Mouse (Mus musculus): ENCODE measurements around the gene Nav2. TPM values are rescaled to one million over a fixed set of nuclear protein-coding genes. Genes with fewer than 3 reads are reported as not detected.

Nav2 gene
- polyA plus RNA-seq, 1 experiment = 30.3 TPM

- DNase-seq (ENCODE audit: low read depth) = no peak
Measured at GRCm38 (mm10) chr7:49398020-49398516, 489.6 kb downstream of the Nav2 start.

- no peak for DNase-seq (ENCODE audit: low read depth)
Measured at GRCm38 (mm10) chr7:49399314-49399713, 490.8 kb downstream of the Nav2 start.

- DNase-seq (ENCODE audit: low read depth) = no peak
Measured at GRCm38 (mm10) chr7:49400463-49400862, 491.9 kb downstream of the Nav2 start.

DNA sequence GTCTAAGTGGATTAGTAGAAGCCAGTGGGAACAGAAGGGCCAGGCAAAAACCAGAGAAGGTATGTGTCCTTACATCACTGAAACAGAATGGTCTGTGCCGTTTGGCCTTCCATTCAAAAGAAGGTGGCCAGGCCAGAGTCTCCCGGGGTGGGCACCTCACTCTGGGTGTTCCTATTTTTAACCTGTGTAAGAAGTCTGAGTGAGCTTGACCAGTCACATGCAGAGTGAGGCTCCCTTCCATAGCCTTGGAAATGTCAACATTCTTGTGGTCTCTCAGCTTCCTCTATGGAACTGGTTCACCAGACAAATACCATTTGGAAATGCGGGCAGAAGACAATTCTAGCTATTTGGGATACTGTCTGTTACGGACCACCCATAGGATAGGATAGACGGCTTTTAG lies 494.0 kb downstream of the Nav2 start:
- DNase-seq (ENCODE audit: low read depth) = no peak

GRCm38 (mm10) chr7:49407688-49408087 lies 499.2 kb downstream of the Nav2 start:
- DNase-seq (ENCODE audit: low read depth) = no peak

GRCm38 (mm10) chr7:49408625-49409024 lies 500.1 kb downstream of the Nav2 start:
- DNase-seq (ENCODE audit: low read depth) = no peak

GRCm38 (mm10) chr7:49409265-49409664 lies 500.7 kb downstream of the Nav2 start:
- DNase-seq (ENCODE audit: low read depth) = no peak

GRCm38 (mm10) chr7:49410188-49410587 lies 501.7 kb downstream of the Nav2 start:
- no peak for DNase-seq (ENCODE audit: low read depth)

DNA sequence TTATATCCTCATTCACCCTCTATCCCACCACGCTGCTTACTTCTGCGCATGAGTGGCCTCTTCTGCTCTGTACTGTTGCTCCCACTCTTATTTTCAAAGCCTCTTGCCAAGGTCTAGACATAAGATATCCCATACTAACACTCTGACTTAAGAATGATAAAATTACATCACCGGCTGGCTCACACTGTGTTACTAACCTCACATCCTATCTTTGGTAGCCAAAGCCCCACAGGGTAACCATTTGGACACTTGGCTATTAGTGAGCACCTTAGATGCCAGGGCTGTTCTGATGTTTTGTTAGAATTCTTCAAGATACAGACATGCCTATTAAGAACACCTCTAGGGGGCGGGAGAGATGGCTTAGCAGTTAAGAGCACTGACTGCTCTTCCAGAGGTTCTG lies 502.4 kb downstream of the Nav2 start:
- no peak for DNase-seq (ENCODE audit: low read depth)

DNA sequence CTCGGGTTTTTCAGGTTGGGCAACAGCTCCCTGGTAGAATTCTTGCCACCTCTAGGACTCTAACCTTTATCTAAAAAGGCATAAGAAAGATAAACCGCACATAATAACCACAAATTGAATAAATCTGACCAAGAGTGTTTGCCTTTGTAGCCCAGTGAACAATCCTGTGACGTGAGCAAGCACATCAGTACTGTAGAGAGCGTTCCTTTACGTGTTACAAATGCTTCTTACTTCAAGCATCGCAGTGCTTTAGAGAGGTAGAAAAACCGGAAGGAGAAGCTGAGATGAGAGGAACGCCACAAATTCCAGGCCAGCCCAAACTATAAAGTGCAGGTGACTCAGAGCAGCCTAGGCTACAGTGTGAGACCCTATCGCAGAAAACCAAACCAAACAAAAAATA lies 503.3 kb downstream of the Nav2 start:
- DNase-seq (ENCODE audit: low read depth) = no peak

GRCm38 (mm10) chr7:49415131-49415530 lies 506.6 kb downstream of the Nav2 start:
- DNase-seq (ENCODE audit: low read depth) = no peak

DNA sequence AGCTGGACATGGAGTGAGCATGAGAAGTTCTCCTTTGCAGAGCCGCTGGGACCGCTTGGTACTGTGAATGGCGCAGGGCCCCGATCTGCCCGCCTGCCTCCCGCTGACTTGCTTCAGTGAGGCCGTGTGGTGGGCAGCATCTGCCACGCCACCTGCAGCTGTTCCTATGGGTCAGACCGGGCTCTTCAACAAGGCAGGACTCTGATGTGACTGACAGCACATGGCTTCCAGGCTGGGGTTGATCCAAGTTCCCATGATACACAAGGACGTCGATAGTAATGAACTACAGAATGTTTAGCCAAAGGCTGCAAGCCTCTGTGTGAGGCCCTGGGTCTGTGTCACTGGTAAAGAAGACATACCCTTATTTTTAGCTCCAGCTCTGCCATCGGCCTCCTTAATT lies 507.2 kb downstream of the Nav2 start:
- DNase-seq (ENCODE audit: low read depth) = no peak

GRCm38 (mm10) chr7:49418841-49419240 lies 510.3 kb downstream of the Nav2 start:
- DNase-seq (ENCODE audit: low read depth) = no peak

GRCm38 (mm10) chr7:49420139-49420802 lies 511.8 kb downstream of the Nav2 start:
- DNase-seq (ENCODE audit: low read depth) = no peak

DNA sequence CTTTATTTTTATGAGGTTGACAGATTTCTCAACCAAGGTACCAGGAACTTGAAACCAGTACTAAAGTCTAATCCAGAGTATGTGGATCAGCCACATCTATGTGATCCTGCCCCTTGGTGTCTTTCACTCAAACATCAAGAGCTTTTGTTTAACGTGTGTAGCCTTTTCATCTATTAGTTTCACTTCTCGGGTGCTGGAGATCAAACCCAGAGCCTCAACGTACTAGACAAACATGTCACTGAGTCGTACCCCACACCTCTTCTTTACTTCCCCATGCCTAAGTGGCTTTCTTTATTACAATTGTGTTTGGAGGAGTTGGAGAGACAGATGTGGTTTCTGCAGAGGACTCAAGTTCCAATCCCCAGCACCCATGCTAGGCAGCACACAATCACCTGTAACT lies 512.7 kb downstream of the Nav2 start:
- DNase-seq (ENCODE audit: low read depth) = no peak

- DNase-seq (ENCODE audit: low read depth) = no peak
Measured at GRCm38 (mm10) chr7:49423943-49424342, 515.4 kb downstream of the Nav2 start.

DNA sequence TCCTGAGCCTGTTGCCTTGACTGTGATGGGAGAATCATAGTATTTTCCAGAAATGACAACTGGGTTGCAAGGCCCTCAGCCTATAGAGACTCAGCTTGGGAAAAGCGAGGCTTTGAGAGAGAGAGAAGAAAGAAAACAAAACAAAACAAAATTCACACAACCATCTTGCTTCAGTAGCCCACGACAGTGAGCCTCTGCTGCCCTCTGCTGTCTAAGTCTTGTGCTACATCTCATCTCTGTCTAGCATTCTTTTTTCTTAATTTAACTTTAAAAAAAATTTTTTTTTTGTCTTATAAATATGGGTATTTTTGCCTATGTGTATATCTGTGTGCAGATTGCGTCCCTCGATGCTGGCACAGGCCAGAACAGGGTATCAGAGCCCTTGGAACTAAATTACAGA lies 517.5 kb downstream of the Nav2 start:
- DNase-seq (ENCODE audit: low read depth) = no peak

GRCm38 (mm10) chr7:49427843-49428242 lies 519.3 kb downstream of the Nav2 start:
- DNase-seq (ENCODE audit: low read depth) = no peak

DNA sequence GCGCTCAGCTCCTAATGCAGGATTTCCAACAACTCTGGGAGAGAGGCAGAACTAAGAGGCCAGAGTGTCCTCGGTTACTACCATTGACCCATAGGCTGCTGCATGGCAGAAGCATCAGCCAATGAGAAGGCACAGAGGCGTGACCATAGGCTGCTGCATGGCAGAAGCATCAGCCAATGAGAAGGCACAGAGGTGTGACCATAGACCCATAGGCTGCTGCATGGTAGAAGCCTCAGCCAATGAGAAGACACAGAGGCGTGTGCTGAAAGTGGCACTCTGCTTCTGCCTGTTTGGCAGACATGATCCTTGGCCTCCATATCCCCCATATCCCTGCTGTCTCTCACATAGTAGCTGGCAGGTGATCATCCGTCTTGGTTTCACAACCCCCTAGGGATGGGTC lies 520.4 kb downstream of the Nav2 start:
- no peak for DNase-seq (ENCODE audit: low read depth)

GRCm38 (mm10) chr7:49430808-49431207 lies 522.3 kb downstream of the Nav2 start:
- no peak for DNase-seq (ENCODE audit: low read depth)

GRCm38 (mm10) chr7:49433945-49434344 lies 525.4 kb downstream of the Nav2 start:
- DNase-seq (ENCODE audit: low read depth) = no peak

GRCm38 (mm10) chr7:49436492-49436891 lies 528.0 kb downstream of the Nav2 start:
- no peak for DNase-seq (ENCODE audit: low read depth)

DNA sequence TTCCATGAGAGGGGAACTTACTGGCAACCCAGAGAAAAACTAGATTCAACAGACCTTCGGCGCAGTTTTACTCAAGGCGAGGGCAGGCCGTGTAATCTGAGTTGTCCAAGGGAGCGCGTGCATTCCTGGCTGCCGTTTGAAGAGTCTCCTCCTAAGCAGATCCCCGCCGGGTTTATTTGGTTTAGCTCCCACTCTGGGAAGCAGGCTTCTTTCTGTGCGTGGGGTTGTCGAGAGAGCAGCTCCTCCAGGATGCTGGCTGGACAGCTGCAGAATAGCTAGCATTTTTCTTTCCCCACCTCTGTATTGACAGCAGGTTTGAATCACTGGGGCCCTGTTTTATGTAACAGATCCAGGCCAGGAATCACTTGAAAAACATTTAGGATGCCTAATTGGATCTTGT lies 529.4 kb downstream of the Nav2 start:
- no peak for DNase-seq (ENCODE audit: low read depth)

- DNase-seq (ENCODE audit: low read depth) = no peak
Measured at GRCm38 (mm10) chr7:49439136-49439535, 530.6 kb downstream of the Nav2 start.
